Mouse (Mus musculus): ENCODE measurements at regions not wholly inside any gene's neighbourhood (a gene's known extent, or its start where the extent isn't known, plus 50 kb on each side); places are given as distances from the start of the nearest gene placed in this dataset.
A peak's percentile ranks its signal among the peaks of the same experiment; 100 is the strongest.

GRCm38 (mm10) chr6:144876758-144877157 lies 95.0 kb upstream of the Sox5 start:
- DNase-seq (ENCODE audit: low read depth) = no peak

- DNase-seq (ENCODE audit: low read depth) = no peak
Measured at GRCm38 (mm10) chr6:144875862-144876261, 94.1 kb upstream of the Sox5 start.

GRCm38 (mm10) chr6:144874251-144874650 lies 92.5 kb upstream of the Sox5 start:
- no peak for DNase-seq (ENCODE audit: low read depth)

- no peak for DNase-seq (ENCODE audit: low read depth)
Measured at GRCm38 (mm10) chr6:144870949-144871348, 89.2 kb upstream of the Sox5 start.

GRCm38 (mm10) chr6:144867333-144867732 lies 85.6 kb upstream of the Sox5 start:
- no peak for DNase-seq (ENCODE audit: low read depth)

GRCm38 (mm10) chr6:144864026-144864425 lies 82.2 kb upstream of the Sox5 start:
- no peak for DNase-seq (ENCODE audit: low read depth)

- DNase-seq (ENCODE audit: low read depth) = no peak
Measured at GRCm38 (mm10) chr6:144863430-144863994, 81.7 kb upstream of the Sox5 start.

- DNase-seq (ENCODE audit: low read depth) = no peak
Measured at GRCm38 (mm10) chr6:144841510-144841909, 59.7 kb upstream of the Sox5 start.

GRCm38 (mm10) chr6:144839383-144839782 lies 57.6 kb upstream of the Sox5 start:
- DNase-seq (ENCODE audit: low read depth) = no peak

GRCm38 (mm10) chr6:144834323-144835183 lies 52.8 kb upstream of the Sox5 start:
- peak; percentile 8 for DNase-seq (ENCODE audit: low read depth)

Data from fibroblast of lung, adult 2 months (primary cell).